Mouse (Mus musculus) frontal cortex, postnatal 25 days (tissue): Measurements from ENCODE around the gene Dnah8.

Source experiments
- DNase-seq, 2 experiments: peaks; one replicate each; pipeline ENCODE4 v3.0.0; 2022; ENCODE audit warnings: low spot score in 2 of 2

The Dnah8 gene

DNA sequence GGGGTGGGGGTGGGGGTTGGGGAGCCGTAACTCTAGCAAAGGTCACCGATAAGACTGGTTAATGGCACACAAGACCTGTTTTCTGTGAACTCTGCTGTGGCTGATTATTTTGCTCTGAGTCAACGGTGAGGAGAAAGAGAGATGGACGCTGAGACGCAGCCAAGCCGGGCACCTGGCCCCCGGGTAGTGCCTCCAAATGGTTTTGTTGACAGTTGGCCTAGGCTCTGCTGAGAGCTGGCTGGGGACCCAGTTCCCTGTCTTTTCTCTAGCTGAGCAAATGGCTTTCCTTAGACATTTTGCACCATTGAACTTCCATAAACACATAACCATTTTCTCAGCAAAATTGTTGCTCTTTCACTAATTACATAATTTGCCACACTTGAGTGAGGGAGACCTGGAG is 253.3 kb downstream of the Dnah8 start:
- DNase-seq, result no peak

DNA sequence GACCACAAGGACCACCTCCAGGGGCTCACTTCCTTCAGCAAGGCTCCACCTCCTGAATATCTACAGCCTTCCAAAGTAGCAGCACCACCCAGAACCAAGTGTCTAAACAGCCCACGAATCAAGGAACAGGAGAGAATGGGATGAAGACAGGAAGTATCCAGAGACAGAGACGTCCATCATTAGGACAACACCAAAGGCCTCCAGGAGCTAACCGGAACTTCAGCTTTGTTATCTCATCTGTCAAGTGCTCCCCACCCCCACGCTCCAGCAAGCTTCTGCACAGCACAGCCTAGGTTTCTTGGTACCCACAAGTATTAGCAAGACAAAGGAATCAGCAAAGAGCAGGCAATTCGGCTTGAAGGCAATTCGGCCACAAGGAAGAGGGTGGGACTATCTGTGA is 254.5 kb downstream of the Dnah8 start:
- DNase-seq, result no peak

DNA sequence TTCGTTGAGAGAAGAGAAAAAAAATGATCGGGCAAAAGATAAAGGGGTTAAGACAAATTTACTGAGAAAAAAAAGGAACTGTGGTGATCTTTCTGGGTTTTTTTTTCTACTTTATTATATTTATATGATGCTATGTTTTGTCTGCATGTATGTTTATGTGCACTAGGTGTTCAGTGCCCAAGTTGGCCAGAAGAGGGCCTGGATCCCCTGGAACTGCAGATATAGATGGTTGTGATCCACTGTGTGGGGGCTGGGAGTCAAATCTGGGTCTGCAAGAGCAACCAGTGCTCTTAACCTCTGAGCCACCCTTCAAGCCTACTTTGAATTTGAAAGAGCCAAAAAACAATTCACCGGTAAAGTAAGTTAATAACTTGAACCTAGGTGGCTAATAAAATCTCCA is 256.2 kb downstream of the Dnah8 start:
- no peak for DNase-seq

DNA sequence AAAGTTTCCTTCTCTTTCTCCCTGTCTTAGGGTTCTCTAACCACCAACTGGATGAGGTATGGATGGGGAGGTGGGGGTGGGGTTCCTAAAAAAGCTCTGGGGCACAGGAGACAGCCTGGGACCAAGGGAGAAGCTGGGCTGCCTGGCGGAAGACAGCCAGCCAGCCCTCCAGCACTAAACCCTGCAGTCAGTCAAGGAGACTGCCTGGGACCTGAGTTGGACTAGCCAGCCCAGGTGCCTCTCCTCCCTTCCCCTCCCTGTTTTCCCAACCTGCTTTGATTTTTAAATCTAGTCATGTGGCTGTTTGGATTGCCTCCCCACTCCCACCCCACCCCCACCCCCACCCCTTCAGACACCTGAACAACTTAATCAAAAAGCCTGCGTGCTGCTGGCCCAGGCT is 256.8 kb downstream of the Dnah8 start:
- no peak for DNase-seq

DNA sequence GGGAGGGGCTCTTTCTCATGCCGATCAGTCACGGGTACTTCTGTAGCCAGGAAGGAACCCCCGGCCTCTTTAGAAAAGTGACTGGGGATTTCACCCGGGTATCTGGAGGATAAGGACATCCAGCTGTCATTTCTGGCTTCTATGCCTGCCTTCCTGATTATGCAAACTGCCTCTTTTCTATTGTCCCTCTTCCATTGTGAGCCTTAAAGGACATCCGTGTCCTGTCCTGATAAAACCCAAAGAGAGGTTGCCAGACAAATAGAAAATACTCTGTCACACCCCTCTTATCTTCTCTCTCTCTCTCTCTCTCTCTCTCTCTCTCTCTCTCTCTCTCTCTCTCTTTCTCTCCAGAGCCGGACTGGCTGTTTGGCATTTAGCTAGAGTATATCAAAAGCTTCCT is 258.1 kb downstream of the Dnah8 start:
- no peak for DNase-seq

DNA sequence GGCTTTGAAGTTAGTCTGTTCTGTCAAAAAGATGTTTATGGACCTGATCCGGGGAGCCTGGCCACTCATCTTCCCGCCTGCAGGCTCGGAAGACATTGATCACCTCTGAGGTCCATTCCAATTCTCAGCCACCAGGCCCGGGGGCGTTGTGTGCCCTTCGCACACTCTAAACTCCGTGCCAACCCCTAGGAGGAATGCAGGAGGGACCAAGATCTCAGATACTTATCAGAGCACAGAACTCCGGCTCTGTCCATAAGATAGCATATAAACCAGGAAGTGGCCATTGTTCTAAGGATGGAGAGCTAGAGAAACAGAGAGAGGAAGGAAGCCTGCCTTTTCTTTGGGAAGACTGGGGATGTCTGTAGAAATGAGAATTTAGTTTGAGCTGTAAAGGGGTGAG is 259.4 kb downstream of the Dnah8 start:
- DNase-seq, result no peak

DNA sequence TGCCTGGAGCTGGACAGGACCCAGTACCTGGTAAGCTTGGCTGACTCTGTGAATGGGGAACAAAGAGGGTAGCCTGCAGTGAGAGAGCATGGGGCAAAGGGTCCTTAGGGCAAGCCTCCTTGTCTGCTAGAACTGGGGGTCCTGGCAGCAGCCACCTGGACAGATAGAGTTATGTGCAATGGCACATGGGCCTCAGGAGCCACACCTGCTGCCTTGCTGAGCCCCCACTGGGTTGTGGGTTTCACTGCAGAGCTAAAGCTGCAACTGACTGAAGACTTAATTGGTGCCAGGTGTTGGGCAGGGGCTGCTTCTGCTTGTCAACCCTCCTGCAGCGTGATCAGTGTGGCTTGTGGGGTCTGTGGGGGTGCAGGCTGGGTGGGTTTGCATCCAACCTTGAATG is 267.9 kb downstream of the Dnah8 start:
- no peak for DNase-seq

DNA sequence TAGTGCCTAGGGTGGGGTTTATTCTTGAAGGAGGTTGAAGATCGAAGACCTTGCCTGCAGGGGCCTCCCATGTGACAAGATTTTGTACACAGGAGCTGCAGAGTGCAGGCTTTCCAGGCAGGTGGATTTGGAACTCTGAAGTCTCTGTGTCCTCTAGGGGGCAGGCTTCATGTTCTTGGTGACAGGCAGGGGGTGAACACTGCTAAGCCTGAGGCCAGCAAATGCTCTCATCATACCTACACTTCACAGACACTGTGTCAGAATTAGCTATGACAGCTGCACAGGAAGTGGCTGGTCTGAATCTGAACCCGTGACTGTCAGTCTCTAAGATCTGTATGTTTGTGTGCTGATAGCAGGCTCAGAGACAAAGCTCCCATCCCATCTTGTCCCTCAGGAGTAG is 268.6 kb downstream of the Dnah8 start:
- no peak for DNase-seq

DNA sequence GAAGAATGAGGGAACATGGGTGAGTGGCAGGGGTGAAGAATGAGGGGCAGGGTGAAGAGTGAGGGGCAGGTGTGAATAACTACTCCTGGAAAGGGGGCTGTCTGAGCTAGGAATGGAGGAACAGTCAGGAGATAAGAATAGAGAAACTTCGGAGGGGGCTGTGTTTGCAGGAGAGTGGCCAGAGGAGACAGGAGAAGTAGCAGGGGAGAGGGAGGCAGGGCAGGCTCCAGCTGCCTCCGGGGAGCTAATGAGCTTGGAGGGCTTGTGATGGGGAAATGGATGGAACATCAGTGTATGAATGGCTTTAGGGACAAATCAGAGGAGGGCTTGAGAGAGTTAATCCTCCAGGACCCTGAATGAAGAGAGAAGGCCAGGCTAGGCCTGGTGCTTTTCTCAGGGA is 272.9 kb downstream of the Dnah8 start:
- DNase-seq, result no peak

DNA sequence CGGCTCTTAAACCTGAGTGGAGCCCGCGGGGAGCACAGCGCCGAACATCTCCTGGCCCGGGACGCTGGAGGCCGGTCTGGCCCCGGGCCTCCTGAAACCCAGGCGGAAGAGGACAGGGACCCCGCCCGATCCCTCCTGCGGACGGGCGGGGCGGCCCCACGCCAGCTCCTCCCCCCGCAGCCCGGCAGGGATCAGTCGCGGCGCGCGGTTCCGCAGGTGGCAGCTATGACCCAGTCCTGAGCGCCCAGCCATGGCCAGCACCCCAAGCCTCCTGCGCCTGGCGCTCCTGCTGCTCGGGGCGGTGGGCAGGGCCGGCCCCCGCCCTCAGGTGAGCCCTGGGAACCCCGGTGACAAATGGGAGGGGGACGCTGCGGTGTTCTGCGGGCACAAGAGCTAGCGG is 277.5 kb downstream of the Dnah8 start, which contains the start of gene Glp1r:
Glp1r (plus strand) TSS at position 191 of the 400 bp plus-strand sequence.
- no peak for DNase-seq

DNA sequence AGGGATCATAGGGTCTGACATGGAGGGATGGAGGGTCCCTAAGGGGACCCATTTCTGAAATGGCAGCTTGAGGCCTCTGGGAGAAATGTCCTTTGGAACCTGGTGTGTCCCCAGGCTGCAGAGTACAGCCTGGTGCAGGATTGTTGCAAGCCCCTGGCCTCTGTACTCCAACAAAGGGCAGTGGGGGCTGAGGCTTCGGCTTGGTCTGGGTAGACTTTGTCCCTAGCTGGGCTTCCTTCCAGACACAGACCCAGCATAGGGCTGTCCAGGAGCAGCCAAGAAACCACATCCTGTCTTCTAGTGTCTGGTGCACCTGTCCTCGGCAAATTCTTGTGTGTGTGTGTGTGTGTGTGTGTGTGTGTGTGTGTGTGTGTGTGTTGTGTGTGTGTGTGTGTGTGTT is 279.9 kb downstream of the Dnah8 start:
- no peak for DNase-seq

DNA sequence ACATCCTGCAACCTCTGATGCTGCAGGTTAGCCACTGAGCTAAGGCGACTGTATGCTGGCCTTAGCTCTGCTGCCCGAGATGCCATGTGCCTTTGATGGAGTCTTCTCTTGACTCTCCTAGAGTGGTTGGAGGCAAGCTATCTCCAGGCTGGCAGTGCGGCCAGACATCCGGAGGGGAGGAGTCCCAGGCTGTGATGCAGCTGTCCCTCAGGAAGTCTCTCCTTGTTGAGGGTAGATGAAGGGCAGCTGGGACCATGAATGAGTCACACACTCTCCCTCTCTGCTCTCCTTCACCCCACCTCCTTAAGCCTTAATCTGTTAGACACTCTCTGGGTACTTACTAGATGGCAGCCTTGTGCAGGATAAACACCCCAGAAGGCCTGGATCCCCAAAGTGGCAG is 283.4 kb downstream of the Dnah8 start:
- no peak for DNase-seq

DNA sequence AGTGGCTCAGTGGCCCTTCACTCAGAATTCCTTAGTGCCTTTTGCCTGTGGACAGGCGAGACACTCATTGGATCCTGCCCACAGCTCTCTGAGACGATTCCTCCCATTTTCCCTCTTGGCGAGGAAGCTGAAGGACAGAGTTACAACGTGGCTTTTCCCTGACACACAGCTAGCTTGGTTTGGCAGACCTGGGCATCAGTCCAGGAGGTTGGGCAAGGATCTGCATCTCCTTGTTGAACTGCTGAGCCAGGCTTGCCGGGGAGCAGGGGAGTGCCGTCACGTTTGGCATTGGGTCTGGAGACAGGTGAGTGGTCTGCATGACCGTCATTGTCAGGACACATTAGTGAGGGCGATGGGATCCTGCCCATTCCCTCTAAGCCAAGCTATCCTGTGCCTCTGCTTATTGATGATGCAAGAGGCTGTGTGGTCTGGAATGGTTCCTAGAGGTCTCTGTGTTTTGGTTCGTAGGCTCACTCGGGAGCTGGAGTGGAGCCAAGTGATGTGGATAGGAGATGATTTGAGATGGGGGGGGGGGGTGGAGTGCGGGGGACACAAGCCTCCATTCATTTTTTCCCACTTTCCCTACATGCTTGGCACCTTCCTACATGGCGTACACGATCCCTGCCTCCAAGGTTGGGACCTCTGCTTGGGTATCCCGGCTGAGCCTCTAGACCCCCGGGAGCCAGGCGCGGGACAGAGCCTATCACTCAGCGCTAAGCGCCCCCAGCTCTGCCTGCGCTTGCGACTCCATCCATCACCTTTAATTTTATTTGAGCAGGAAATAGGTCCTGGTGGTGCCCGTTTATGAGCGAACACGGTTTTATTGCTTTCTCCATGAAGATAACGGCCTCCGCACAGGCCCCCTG is 286.9 kb downstream of the Dnah8 start:
- no peak for DNase-seq

DNA sequence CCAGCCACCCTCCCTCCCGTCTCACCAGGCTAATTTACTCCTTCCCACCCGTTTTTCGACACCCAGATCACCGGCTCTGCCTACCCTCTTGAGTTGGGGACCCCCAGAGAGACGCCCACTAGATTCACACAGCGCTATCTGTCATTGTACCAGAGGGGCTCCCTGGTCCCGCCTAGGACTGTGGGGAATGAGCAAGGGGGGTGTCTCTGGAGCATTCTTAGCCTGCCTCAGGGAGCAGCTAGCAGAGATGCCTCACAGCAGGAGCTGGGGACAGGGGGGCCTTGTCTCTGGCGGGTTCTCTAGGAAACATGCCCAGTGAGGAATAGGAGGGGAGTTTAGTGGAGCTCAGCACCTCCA is 287.6 kb downstream of the Dnah8 start:
- no peak for DNase-seq

DNA sequence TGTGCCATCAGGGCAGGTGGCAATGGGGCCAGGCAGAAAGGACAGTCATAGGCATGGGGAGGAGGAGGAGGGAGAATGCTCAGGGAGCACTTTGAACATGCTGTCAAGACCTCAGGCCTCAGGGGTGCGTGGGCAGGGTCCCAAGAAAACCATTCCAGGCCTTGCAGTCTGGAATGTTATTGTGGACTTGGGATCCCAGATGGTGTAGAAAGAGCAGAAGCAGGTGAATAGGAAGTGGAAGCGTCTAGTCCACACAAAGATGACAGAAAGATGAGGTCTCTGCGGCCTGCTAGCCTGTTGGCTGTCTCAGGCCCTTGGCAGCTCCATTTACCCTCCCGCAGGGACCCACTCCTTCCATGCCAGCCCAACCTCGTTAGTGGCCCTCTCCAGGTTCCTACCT is 288.4 kb downstream of the Dnah8 start:
- DNase-seq, result no peak

DNA sequence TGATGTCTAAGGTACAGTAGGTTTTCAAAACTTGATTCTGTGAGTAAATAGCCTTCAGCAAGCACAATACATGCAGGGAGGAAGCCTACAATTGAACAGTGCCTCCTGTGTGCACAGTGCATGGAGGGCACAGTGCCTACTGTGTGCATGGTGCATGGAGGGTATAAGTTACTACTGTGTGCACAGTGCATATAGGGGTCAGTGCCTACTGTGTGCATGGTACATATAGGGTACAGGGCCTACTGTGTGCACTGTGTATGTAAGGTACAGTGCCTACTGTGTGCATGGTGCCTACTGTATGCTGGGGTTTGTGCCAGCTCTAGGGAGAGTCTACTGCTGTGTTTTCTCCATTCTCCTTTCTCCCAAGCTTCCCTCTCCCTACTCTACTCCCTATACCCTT is 290.1 kb downstream of the Dnah8 start:
- no peak for DNase-seq

DNA sequence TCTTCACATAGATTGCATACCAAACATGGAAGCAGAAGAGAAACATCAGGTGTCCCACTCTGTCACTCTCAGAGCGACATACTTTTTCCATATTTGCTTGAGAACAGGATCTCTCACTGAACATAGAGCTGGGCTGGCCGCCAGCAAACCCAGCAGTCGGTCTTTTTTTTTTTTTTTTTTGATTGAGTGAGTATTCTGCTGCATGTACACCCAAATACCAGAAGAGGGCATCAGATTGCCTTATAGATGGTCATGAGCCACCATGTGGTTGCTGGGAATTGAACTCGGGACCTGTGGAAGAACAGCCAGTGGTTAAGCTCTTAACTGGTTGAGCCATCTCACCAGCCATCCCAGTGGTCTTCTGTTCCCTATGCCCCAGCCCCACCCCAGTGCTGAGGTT is 299.4 kb downstream of the Dnah8 start:
- DNase-seq, result no peak
